Mouse (Mus musculus): ENCODE data around the gene Ccdc158.

DNA sequence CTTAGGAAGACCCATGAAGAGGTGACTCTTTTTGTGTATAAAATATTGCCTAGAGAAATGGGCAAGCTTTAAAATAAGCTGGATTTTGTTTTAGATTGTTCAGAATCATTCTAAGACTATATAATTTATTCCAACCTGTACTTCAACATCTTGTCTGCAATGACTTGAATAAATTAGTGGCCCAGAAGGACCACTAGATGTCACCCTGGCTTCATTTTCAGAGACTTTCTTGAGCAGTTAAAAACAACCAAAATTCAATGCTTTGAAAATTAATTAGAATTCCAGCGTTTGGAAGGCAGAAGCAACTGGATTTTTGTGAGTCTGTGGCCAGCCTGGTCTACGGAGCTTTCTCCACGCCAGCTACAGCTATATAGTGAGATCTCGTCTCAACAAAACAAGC lies 4.4 kb upstream of the Ccdc158 start:
- TF ChIP-seq USF1 (IDR thresholded peaks at IDR 0.05; ENCODE audit: low read depth), result no peak
- no peak for TF ChIP-seq POLR2A (IDR thresholded peaks at IDR 0.05; ENCODE audit: insufficient read length, low read depth)
- no peak for TF ChIP-seq CEBPB (IDR thresholded peaks at IDR 0.05; ENCODE audit: insufficient read depth, poor library complexity, severe bottlenecking)
